Mouse (Mus musculus) heart, postnatal 36 days (tissue): ENCODE measurements around the gene Prkaca. TPM values are rescaled to one million over a fixed set of nuclear protein-coding genes. Genes with fewer than 3 reads are reported as not detected.

Experiments used
- DNase-seq, 2 experiments: peaks; one replicate each; pipeline ENCODE4 v3.0.0; 2021 to 2022
- intact Hi-C: fragments of 180-260 bp; cut with DNase I; formaldehyde crosslinking; loops from one replicate; pipeline ENCODE4 v1.15.1; 2025
- microRNA-seq, 2 experiments: library from miRNA; unstranded; fragments of <30 nt; microRNA quantifications; one replicate each; pipeline ENCODE4 v1.2.0; 2021; ENCODE audit warnings: borderline number of aligned reads in 2 of 2
- total RNA-seq, 2 experiments: library from RNA; stranded (reverse); gene quantifications; 2 replicates each; pipeline ENCODE4 v1.2.3; 2021

Prkaca gene
- total RNA-seq, 2 experiments from 2014 or later: 336 to 360 TPM

DNA sequence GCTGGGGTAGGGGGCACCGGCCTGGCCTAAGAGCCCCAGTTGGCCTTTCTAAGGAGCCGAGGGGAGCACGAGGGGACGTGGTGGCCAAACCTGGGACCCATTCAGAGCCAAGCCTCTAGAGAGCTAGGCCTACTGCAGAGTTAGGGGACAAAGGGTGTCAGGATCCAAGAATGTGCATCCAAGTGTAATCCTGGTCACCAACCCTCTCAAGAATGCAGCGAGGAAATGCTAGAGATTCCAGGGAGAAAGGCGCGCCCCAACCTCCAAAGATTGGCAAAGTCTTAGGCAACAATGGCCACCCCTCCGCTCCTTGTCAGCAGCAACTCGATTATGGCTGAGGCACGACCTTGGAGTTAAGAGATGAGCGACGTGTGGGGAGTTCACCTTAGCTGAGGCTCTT lies 48.8 kb downstream of the Prkaca start:
- DNase-seq: no peak
- intact Hi-C loops: no loop called here

- intact Hi-C loops: no loop called here
Measured at GRCm38 (mm10) chr8:84023085-84023484, 50.3 kb downstream of the Prkaca start.

GRCm38 (mm10) chr8:84023631-84024030 lies 50.8 kb downstream of the Prkaca start:
- intact Hi-C loops: no loop called here
- no peak for DNase-seq

More at GRCm38 (mm10) chr8:84023085-84023484, 50.3 kb downstream of the Prkaca start:
- peak; percentile 70 to 72 for DNase-seq

DNA sequence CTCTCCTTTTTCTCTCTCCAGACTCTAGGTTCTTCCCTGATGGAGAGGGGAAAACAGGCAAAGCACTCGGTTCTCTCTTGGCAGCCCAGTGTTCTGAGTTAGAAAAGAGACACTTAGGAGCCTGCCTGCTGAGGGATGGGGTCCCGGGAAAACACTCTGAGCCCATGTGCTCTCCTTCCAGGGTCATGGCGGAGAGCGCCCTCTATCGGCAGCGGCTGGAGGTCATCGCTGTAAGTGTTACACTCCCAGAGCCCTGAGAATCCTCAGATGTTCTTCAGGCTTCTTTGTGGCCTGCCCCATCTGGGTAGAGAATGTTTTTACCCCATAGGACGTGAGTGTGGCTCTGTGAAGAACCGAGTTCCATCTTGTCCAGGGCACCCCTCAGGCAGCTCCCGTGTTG lies 51.4 kb downstream of the Prkaca start:
- intact Hi-C loops: no loop called here
- peak; percentile 51 to 67 for DNase-seq

DNA sequence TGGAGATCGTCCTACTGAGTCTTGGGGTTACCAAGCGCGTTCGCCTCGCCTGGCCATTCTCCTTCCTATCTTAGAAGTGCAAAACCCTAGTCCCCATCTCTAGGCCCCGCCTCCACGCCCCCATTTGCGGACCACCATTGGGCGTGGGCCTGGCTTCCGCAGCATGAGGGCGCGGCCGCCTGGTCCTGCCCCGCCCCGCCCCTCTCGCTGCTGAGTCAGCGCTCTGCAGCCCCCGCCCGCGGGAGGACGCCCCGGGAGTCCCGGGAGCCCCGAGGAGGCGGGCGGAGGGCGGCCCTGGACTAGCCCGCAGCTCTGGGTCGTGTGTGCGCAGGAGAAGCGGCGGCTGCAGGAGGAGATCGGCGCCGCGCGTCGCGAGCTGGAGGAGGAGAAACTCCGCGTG lies 53.1 kb downstream of the Prkaca start:
- DNase-seq: peak in 1 of 2 experiments; percentile 45
- intact Hi-C loops: no loop called here

DNA sequence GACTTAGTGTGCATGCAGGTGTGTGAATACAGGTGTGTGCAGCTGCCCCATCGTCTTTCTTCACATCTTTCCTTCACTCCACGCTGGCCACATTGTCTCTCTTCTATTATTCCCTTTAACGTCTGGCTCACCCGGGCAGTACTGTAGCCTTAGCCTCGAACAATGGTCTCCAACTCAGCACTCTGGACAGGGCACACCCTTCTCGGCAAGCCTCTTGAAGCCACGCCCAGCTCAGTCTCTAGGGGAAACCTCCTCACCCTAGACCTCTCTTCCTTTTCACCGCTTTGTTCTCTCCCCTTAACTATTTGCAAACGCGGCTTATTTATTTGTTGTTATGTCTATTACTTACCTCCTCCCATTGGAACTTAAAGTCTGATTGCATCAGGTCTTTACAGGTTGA lies 54.7 kb downstream of the Prkaca start:
- no peak for DNase-seq
- intact Hi-C loops: no loop called here

DNA sequence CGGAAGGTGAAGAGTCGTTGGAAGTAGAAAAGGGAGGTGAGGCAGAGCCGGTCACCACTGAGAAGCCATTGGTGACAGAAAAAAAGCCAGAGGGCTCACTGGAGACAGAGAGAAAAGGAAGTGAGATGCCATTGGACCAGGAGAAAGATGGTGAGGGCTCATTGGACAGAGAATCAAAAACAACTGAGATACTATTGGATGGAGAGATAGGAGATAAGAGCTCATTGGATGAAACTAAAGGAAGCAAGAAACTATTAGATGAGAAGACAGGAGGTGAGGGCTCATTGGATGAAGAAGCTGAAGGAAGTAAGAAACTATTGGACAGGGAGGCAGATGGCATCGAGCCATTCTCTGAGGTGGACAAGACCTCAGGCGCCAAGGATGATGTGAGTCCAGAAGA lies 56.5 kb downstream of the Prkaca start:
- no peak for DNase-seq
- intact Hi-C loops: no loop called here

DNA sequence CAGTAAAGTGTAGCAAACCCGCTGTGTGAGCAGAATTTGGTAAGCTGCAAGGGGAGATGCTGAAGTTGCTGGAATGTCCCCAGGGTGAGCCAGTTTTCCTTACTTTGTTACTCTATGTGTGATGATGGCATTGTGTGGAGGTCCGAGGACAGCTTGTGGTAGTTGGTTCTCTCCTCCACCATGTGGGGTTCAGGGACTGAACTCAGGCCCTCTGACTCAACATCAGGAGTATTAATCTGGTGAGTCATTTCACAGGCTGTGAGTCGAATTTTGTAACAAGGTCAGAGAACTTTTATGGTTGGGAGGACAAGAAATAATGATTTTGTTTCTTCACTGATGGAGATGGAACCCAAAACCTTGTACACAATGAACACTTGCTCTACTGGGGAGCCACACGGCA lies 60.0 kb downstream of the Prkaca start:
- intact Hi-C loops: no loop called here
- DNase-seq: no peak

- DNase-seq: peak; percentile 43 to 50
- intact Hi-C loops: loop anchor here (2.0 kb wide), 1 partner anchor 145 kb away; no protein-coding TSS in a partner anchor
Measured at GRCm38 (mm10) chr8:84038015-84038414, 65.2 kb downstream of the Prkaca start.

GRCm38 (mm10) chr8:84039050-84039449 lies 66.3 kb downstream of the Prkaca start:
- intact Hi-C loops: loop anchor here (1.0 to 2.0 kb wide), 2 partner anchors 144 to 246 kb away; no protein-coding TSS in a partner anchor
- peak; percentile 80 for DNase-seq

- DNase-seq: peak; percentile 78
- intact Hi-C loops: loop anchor here (2.0 kb wide), 1 partner anchor 20 kb away; no protein-coding TSS in a partner anchor
Measured at GRCm38 (mm10) chr8:84042066-84042947, 69.5 kb downstream of the Prkaca start, which contains the start of gene Il27ra. Gene Il27ra, minus strand, starts transcription at chr8:84042589.

DNA sequence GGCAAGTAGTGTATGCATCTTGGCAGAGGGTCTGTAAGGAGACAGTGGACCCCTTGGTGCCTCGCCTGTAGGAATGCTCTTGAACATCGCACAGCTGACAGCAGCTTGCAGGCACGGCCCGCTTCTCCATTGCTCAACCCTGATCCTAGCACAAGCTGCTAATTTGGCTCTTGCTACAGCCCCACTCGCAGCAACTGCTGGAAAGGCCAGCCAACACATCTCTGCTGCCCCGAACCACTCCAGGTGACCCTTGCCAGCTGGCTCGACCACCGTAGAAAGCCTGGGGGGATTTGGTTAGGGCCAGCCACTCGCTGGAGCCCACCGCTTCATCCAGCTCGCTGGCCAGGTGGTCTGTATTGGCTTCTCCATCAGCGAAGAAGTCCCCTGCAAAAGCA lies 70.2 kb downstream of the Prkaca start:
- intact Hi-C loops: loop anchor here (2.0 kb wide), 1 partner anchor 20 kb away; no protein-coding TSS in a partner anchor
- DNase-seq: peak; percentile 32 to 47

DNA sequence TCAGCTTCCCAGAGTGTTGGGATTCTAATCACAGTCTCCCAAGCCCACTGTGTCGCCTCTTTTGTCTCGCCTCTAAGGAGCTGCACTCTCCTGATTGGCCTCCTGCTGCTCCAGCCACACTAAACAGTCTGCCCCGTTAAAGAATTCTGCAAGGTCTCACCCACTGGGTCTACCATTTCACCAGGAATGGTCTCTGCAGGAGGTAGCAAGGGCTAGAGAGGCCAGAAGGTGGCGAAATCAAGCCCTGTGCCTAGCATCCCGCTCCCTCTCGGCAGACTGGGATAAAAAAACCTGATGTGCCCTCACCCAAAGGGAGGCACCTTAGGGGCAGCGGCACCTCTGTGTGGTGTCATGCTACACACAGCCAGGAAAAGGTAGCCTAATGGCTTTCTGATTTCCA lies 71.3 kb downstream of the Prkaca start:
- intact Hi-C loops: no loop called here
- no peak for DNase-seq

- intact Hi-C loops: no loop called here
- no peak for DNase-seq
Measured at GRCm38 (mm10) chr8:84044900-84045299, 72.1 kb downstream of the Prkaca start, which contains the start of gene Rln3. Gene Rln3, minus strand, starts transcription at chr8:84045000.

Small RNA genes lying within 50 kb of the gene (microRNA-seq; reads per million reads assigned to microRNA genes)
- gene Gm44330 (0 reads per million in 2 experiments), gene Gm44450 (0 reads per million in 2 experiments), gene Mir1199 (5.1 to 7.4 reads per million in 2 experiments), gene Mir8111 (7.9 to 9.4 reads per million in 2 experiments)

Other genes starting within 250 kb of the Prkaca start
- 10 to 100 TPM; 39.5 to 52.7 TPM for gene Adgre5, start 231.7 kb upstream of the Prkaca start, total RNA-seq
- gene Adgrl1, start 72.9 kb upstream of the Prkaca start, total RNA-seq: 10 to 100 TPM; 13.9 to 15.0 TPM
- gene Gm10644, start 17.8 kb upstream of the Prkaca start, total RNA-seq: under 1 TPM; 0.92 to 0.95 TPM
- gene Asf1b, start 17.5 kb upstream of the Prkaca start, total RNA-seq: 1 to 10 TPM; 1.2 to 2.4 TPM
- 10 to 100 TPM; 27.3 to 33.1 TPM for gene Samd1, start 24.7 kb downstream of the Prkaca start, total RNA-seq
- not detected for gene 1700067K01Rik, start 28.5 kb downstream of the Prkaca start, total RNA-seq
- 1 to 10 TPM; 2.6 to 3.4 TPM for gene 2210011C24Rik, start 39.2 kb downstream of the Prkaca start, total RNA-seq
- gene Palm3, start 48.5 kb downstream of the Prkaca start, total RNA-seq: under 1 TPM; 0.11 to 0.87 TPM
- gene Il27ra, start 69.6 kb downstream of the Prkaca start, total RNA-seq: 1 to 10 TPM; 3.0 to 3.1 TPM
- not detected for gene Rln3, start 72.0 kb downstream of the Prkaca start, total RNA-seq
- 1 to 10 TPM; 4.1 to 4.5 TPM for gene Gm10643, start 92.1 kb downstream of the Prkaca start, total RNA-seq
- 10 to 100 TPM; 11.0 to 12.3 TPM for gene Rfx1, start 93.8 kb downstream of the Prkaca start, total RNA-seq
- 1 to 10 TPM; 8.1 to 8.2 TPM for gene Dcaf15, start 131.8 kb downstream of the Prkaca start, total RNA-seq
- gene Podnl1, start 153.0 kb downstream of the Prkaca start, total RNA-seq: not detected
- 10 to 100 TPM; 14.5 to 15.8 TPM for gene Cc2d1a, start 174.9 kb downstream of the Prkaca start, total RNA-seq
- gene 4930432K21Rik, start 175.0 kb downstream of the Prkaca start, total RNA-seq: under 1 TPM in 1 of 2 experiments, not detected in 1; 0.36 TPM
- under 1 TPM; 0.80 to 0.95 TPM for gene Nanos3, start 212.2 kb downstream of the Prkaca start, total RNA-seq